Mouse (Mus musculus): ENCODE measurements around the gene Gas2. TPM values are rescaled to one million over a fixed set of nuclear protein-coding genes. Genes with fewer than 3 reads are reported as not detected.
A peak's percentile ranks its signal among the peaks of the same experiment; 100 is the strongest.

Gene Gas2
- total RNA-seq, 2 experiments from 2014 or later = 3.5 to 4.7 TPM

DNA sequence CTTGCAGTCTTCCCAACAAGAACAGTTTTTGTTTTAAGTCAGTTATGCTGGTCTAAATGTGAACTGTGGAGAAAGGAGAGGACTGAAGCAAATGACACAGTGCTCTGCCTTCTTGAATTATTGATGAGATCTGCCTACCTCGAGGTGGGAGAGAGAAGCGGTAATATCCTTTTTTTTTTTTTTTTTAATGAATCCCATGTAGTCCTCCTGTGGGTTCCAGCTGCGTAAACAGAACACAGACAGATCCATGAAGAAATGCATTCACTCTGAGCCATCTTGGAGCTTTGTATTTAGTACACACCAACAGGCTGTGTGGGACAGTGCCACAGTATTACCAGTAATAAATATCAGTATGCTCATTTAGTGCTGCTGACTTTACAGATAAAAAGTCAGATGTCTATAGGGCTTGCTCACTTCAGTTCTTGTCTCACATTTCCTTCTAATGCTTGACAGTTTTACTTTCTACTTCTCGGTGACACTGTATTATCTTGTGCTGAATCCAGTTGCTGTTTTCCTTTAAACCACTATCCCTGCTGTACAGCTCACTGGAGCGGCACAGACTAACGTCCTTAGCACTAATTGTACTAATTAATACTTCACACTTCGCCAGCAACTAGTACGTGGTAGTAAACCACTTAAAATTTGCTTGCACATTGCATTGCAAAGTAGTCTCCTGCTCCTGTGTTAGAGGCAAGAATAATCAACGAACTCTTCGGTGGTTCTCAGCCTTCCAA, 100.6 kb downstream of the Gas2 start:
- DNase-seq (ENCODE audit: low spot score) = no peak

DNA sequence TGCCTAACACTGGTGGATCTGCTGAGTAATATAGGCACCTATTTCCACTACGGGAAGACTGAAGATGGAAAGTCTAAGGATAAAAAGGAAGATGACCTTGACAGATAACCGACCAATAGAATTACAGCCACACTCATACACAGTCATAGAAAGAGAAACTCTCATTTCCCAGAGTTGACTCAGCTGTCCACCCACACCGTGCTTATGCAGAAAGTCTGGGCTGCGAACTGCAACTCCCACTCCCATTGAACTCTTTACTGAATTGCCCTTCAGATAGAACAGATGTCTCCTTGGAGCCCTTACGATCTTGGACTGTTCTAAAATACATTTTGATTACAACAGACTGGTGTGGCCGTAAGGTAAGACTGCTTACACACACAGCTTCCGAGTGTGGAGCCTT, 102.9 kb downstream of the Gas2 start:
- no peak for DNase-seq (ENCODE audit: low spot score)

DNA sequence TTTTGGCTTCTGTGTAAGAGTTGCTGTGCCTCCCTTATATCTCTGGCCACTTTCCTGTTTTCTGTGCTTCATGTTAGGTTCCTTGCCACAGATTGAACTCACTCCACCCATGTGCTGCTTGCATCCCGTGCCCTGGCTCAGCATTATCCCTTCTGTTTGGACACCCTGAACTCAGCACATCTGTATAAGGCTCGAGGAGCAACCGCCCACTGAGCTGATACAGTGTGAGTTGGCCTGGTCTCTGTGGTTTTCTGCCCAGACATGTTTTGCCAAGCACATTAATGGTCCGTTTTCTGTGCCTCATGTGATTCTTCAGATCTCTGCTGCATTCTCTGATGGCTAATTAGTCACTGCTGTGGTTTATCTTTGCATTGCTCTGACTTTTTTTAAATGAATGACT, 105.8 kb downstream of the Gas2 start:
- no peak for DNase-seq (ENCODE audit: low spot score)

GRCm38 (mm10) chr7:51969379-51969778, 107.6 kb downstream of the Gas2 start:
- no peak for DNase-seq (ENCODE audit: low spot score)

DNA sequence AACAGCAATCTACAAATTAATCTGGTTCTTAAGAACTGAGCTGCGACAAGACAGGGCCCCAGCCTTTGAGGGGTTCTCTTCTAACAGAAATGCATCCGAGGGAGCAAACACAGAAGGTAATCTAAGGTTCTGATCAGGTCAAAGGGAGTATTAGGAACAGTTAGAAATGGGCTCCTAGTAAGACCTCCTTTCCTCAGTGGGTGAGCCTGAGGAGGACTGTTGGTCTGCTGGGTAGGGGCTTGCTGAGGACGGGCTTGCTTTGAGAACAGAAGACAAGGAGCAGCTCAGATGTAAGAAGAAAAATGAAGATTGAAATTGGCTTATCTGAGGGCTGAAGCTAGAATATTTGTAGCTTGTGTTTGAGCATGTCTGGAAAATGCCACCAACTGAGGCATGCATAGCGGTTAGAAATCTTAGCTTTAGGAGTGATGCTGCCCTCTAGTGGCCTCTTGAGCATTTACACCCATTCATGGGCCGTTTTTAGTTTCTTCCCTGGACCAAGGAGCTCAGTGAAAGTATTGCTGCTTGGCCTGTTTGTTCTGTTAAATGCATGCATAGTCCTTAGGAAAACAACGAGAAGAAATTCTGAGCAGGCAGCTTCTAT, 110.5 kb downstream of the Gas2 start:
- DNase-seq (ENCODE audit: low spot score) = peak; percentile 12

GRCm38 (mm10) chr7:51973091-51973490, 111.3 kb downstream of the Gas2 start:
- no peak for DNase-seq (ENCODE audit: low spot score)

DNA sequence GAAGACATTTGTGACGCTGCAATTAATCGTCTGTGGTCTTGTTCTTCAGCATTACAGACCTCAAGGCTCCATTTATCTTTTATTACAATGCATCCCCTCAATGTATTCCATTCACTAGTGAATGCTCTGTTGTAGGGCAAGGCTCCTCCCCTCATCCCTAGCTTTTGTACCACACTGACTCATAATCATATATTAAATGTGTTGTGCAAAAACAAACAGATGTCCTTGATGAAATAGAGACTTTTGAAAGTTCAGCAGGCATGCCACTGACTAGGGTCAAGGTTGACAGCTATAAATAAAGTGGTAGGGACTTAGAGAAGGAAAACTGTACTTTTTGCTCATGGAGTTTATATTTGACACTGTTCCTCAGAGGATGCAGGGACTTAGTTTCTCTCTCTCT, 111.7 kb downstream of the Gas2 start:
- DNase-seq (ENCODE audit: low spot score) = no peak

- no peak for DNase-seq (ENCODE audit: low spot score)
These were observed 113.4 kb downstream of the Gas2 start for GRCm38 (mm10) chr7:51975181-51975580.

DNA sequence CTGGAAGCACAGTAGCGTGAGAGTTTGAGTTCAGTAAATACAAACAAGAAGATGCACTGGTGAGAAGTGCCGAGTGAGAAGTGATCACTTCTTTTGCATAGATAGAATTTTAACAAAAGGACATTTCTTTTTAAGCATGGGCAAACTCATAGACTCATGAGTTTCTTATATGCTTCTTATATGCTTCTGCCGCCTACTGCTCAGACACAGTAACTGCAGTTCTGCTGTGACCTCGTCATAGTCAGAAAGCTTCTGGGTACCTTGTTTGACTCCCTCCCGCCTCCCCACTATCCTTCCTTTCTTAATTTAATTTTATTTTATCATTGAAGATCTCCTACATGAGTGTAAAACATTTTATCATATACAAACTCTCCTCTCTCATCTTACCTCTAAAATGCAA, 117.5 kb downstream of the Gas2 start:
- DNase-seq (ENCODE audit: low spot score) = no peak

DNA sequence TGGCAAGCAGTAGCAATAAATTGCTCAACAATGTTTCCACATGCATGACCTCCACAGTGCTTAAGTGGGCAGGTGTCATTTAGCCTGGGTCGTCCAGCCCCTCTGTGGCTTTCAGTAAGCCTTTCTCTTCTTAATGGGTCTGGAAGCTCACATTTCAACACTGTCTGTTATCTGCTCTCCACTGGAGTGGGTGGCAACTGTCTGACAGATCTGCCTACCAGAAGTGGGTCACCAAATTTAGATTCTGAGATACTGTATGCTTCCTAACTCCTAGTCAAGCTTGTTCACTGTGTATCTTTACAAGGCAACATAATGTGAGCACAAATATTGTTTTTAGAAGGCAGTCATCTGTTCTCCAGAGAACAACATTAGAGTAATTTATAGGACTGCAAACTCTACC, 120.5 kb downstream of the Gas2 start:
- DNase-seq (ENCODE audit: low spot score) = no peak

DNA sequence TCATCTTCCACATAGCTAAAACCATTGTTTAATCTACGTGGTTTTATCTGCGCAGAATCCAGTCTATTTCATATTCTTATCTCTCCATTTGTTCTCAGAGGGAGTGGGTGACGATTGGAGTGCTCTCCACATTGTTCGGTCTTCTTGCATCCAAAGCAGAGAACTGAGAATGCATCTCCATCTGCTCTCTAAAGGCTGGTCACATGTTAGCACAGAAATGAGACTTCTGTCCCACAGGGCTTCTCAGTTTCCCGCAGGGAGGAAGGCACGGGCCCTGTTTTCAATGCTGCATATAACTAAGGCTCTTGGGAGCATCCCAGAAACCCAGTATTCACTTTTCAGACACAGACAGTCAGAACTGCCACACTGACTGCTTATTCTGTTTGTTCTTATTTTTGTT, 123.9 kb downstream of the Gas2 start:
- DNase-seq (ENCODE audit: low spot score) = no peak

GRCm38 (mm10) chr7:51986909-51987308, 125.1 kb downstream of the Gas2 start:
- DNase-seq (ENCODE audit: low spot score) = no peak

DNA sequence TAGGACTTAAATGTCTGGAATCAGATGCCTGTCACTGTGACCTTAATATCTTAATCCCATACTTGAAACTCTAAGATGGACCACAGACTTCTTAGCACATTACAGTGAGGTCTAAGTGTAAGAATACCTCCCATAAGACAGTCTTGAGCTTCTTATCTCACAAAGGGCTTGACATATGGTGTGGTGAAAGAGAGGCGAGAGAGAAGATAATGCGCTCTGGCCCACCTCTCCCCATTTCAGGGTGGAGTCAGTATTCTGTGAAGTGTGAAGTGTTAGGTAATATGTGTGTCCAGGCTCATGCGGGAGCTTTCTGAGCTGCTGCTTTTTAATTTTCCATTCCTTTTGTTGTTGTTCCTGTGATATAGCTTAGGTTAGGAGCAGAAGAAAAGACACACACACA, 129.2 kb downstream of the Gas2 start:
- DNase-seq (ENCODE audit: low spot score) = no peak

DNA sequence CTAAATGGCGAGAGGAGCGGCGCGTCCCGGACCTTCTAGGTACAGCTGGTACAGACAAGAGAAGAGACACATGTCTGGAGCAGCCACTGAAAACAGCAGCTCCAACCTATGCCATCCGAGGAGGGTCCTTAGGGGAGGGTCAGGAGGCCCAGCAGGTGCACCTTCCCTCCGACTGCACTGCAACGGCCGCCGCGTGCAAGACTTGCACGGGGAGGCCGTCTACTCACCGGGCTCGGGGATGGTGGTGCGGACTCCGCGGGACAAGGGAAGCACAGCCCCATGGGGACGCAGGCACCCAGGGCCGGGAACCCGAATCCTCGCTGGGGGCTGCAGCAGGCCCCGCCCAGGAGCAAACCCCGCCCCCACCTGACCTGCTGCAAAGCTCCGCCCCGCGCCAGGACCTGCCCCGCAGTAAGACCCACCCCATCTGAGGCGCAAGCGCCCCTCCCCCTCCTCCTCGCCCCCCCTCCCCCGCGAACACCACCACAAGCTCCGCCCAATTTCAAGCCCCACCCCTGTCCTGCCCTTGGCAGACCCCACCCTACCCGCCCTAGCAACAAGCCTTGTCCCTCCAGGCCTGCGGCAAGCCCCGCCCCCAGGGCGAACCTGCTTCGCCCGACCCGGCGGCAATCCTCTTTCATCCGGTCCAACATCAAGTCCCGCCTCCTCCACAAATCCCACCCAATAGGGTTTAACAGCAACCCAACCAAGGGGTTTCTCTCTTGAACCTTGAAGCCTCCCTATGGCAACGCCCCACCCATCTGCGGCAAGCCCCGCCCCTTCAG, 143.9 kb downstream of the Gas2 start, which contains the start of gene Svip:
Gene Svip, minus strand, starts transcription at position 508 of the 785 bp plus-strand sequence.
- peak; percentile 94 for DNase-seq (ENCODE audit: low spot score)

- no peak for DNase-seq (ENCODE audit: low spot score)
These were observed 144.4 kb downstream of the Gas2 start for GRCm38 (mm10) chr7:52006296-52006630.

- no peak for DNase-seq (ENCODE audit: low spot score)
These were observed 145.3 kb downstream of the Gas2 start for GRCm38 (mm10) chr7:52007138-52007537.

DNA sequence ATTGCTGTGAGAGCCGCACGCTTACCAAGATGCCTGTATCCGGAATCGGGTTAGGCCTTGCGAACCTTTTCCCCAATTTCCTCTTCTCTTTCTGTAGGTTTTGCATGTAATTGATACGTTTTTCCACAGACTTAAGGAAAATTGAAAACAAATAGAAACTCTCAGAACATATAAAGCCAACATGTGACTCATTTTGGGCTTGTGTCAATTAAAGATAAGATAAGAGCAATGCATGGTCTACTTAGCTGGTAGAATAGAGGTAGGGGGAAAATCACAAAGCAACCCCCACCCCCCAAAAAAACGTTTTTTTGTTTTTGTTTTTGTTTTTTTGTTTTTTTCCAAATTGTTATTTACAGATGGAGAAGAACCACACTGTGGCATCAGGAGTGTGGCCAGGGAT, 151.6 kb downstream of the Gas2 start:
- DNase-seq (ENCODE audit: low spot score) = no peak

- DNase-seq (ENCODE audit: low spot score) = no peak
These were observed 153.4 kb downstream of the Gas2 start for GRCm38 (mm10) chr7:52015180-52015579.

DNA sequence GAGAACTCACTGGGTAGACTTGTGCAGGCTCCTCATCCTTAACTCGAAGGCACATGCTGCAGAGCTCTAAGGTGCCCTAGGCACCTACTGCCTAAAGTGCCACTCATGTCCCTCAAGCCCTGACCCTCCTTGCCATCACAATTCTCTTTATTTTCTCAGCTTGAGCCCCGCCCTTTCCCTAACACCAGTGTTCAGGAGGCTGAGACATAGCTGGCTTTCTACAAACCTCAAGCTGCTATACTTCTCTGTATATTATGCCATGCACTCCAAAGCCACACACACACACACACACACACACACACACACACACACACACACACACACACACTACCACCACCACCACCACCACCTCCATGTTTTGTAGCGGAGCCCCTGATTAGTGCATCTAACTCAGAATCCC, 153.8 kb downstream of the Gas2 start, which contains the start of gene 1700015G11Rik:
Gene 1700015G11Rik, minus strand, starts transcription at position 101 of the 400 bp plus-strand sequence.
- no peak for DNase-seq (ENCODE audit: low spot score)

DNA sequence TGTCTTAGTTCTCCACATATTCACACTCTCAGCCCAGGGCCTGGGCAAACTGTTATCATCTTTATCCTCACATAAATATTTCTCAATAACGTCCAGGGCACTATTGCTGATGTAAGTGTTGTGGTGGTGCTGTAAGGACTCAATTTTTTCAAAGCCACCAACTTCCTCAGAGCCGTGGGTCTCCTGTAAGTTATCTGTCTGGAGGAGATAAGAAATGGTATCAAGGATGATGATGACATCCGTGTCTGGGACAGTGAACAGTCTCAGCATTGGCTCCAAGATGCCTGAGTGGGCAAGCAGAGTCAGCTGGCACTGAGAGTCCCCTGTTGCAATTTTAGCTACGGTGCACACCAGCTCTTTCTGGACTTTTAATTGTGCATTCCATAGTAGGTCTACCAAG, 160.2 kb downstream of the Gas2 start:
- no peak for DNase-seq (ENCODE audit: low spot score)

GRCm38 (mm10) chr7:52024050-52024626, 162.3 kb downstream of the Gas2 start:
- DNase-seq (ENCODE audit: low spot score) = no peak
